Mouse (Mus musculus) layer of hippocampus, adult 11-12 months (tissue): ENCODE results near the gene 1700067K01Rik.

Source experiments
- DNase-seq: peaks from one replicate; pipeline ENCODE4 v3.0.0; 2022; ENCODE audit warnings: low spot score

1700067K01Rik gene

GRCm38 (mm10) chr8:84011705-84012498, 10.6 kb downstream of the 1700067K01Rik start, which contains the start of gene 2210011C24Rik:
2210011C24Rik (minus strand) TSS chr8:84012171.
- DNase-seq, result no peak

- DNase-seq, result no peak
Measured at GRCm38 (mm10) chr8:84012499-84013165, 11.3 kb downstream of the 1700067K01Rik start.

GRCm38 (mm10) chr8:84015833-84016232, 14.5 kb downstream of the 1700067K01Rik start:
- no peak for DNase-seq

- DNase-seq, result no peak
Measured at GRCm38 (mm10) chr8:84019738-84020137, 18.4 kb downstream of the 1700067K01Rik start.

- DNase-seq, result no peak
Measured at GRCm38 (mm10) chr8:84021096-84021495, 19.8 kb downstream of the 1700067K01Rik start, which contains the start of gene Palm3. Palm3 (plus strand) TSS chr8:84021471.

- no peak for DNase-seq
Measured at GRCm38 (mm10) chr8:84021569-84021968, 20.3 kb downstream of the 1700067K01Rik start.

GRCm38 (mm10) chr8:84023085-84023484, 21.8 kb downstream of the 1700067K01Rik start:
- DNase-seq, result no peak

- DNase-seq, result no peak
Measured at GRCm38 (mm10) chr8:84023631-84024030, 22.3 kb downstream of the 1700067K01Rik start.

- DNase-seq, result no peak
Measured at GRCm38 (mm10) chr8:84024171-84024570, 22.9 kb downstream of the 1700067K01Rik start.

GRCm38 (mm10) chr8:84025863-84026262, 24.6 kb downstream of the 1700067K01Rik start:
- no peak for DNase-seq

- DNase-seq, result no peak
Measured at GRCm38 (mm10) chr8:84027449-84027848, 26.1 kb downstream of the 1700067K01Rik start.

GRCm38 (mm10) chr8:84029272-84029671, 28.0 kb downstream of the 1700067K01Rik start:
- DNase-seq, result no peak

- DNase-seq, result no peak
Measured at GRCm38 (mm10) chr8:84032777-84033176, 31.5 kb downstream of the 1700067K01Rik start.

- no peak for DNase-seq
Measured at GRCm38 (mm10) chr8:84038015-84038414, 36.7 kb downstream of the 1700067K01Rik start.

- DNase-seq, result peak; percentile 81
Measured at GRCm38 (mm10) chr8:84039050-84039449, 37.7 kb downstream of the 1700067K01Rik start.

- peak; percentile 40 for DNase-seq
Measured at GRCm38 (mm10) chr8:84042066-84042947, 41.0 kb downstream of the 1700067K01Rik start, which contains the start of gene Il27ra. Il27ra (minus strand) TSS chr8:84042589.

- no peak for DNase-seq
Measured at GRCm38 (mm10) chr8:84042948-84043342, 41.6 kb downstream of the 1700067K01Rik start.

- no peak for DNase-seq
Measured at GRCm38 (mm10) chr8:84044103-84044502, 42.8 kb downstream of the 1700067K01Rik start.

GRCm38 (mm10) chr8:84044900-84045299, 43.6 kb downstream of the 1700067K01Rik start, which contains the start of gene Rln3:
Rln3 (minus strand) TSS chr8:84045000.
- no peak for DNase-seq

- no peak for DNase-seq
Measured at GRCm38 (mm10) chr8:84046505-84046904, 45.2 kb downstream of the 1700067K01Rik start.

GRCm38 (mm10) chr8:84048171-84048570, 46.9 kb downstream of the 1700067K01Rik start:
- no peak for DNase-seq

GRCm38 (mm10) chr8:84052746-84053145, 51.4 kb downstream of the 1700067K01Rik start:
- DNase-seq, result no peak
